Mouse (Mus musculus) adrenal gland, postnatal 25 days (tissue): Measurements from ENCODE around the gene Htra1. TPM values are rescaled to one million over a fixed set of nuclear protein-coding genes. Genes with fewer than 3 reads are reported as not detected.

Source experiments
- DNase-seq: peaks from one replicate; pipeline ENCODE4 v3.0.0; 2021; ENCODE audit warnings: mixed read lengths
- total RNA-seq: library from RNA; stranded (reverse); gene quantifications from 2 replicates; pipeline ENCODE4 v1.2.3, GENCODE M21; 2021

Gene Htra1
- total RNA-seq, 1 experiment from 2014 or later, result 38.3 TPM

GRCm38 (mm10) chr7:130935421-130935792 is 504 bp upstream of the Htra1 start:
- DNase-seq, result no peak

GRCm38 (mm10) chr7:130936472-130936951 is 601 bp downstream of the Htra1 start:
- peak; percentile 67 for DNase-seq

GRCm38 (mm10) chr7:130937266-130937841 is 1.4 kb downstream of the Htra1 start:
- DNase-seq, result no peak

GRCm38 (mm10) chr7:130938005-130938404 is 2.1 kb downstream of the Htra1 start:
- no peak for DNase-seq

- no peak for DNase-seq
Measured at GRCm38 (mm10) chr7:130938896-130939295, 3.0 kb downstream of the Htra1 start.

GRCm38 (mm10) chr7:130940733-130941132 is 4.8 kb downstream of the Htra1 start:
- no peak for DNase-seq

- DNase-seq, result no peak
Measured at GRCm38 (mm10) chr7:130943280-130943895, 7.5 kb downstream of the Htra1 start.

- no peak for DNase-seq
Measured at GRCm38 (mm10) chr7:130944766-130945475, 9.0 kb downstream of the Htra1 start.

GRCm38 (mm10) chr7:130945730-130946129 is 9.8 kb downstream of the Htra1 start:
- DNase-seq, result no peak

- no peak for DNase-seq
Measured at GRCm38 (mm10) chr7:130946303-130946702, 10.4 kb downstream of the Htra1 start.

- no peak for DNase-seq
Measured at GRCm38 (mm10) chr7:130948563-130949208, 12.8 kb downstream of the Htra1 start.

GRCm38 (mm10) chr7:130949331-130949751 is 13.4 kb downstream of the Htra1 start:
- peak; percentile 51 for DNase-seq

GRCm38 (mm10) chr7:130950482-130950881 is 14.6 kb downstream of the Htra1 start:
- DNase-seq, result no peak

- no peak for DNase-seq
Measured at GRCm38 (mm10) chr7:130951004-130951403, 15.1 kb downstream of the Htra1 start.

- DNase-seq, result no peak
Measured at GRCm38 (mm10) chr7:130953376-130953775, 17.5 kb downstream of the Htra1 start.

- DNase-seq, result no peak
Measured at GRCm38 (mm10) chr7:130954177-130954601, 18.3 kb downstream of the Htra1 start.

GRCm38 (mm10) chr7:130958551-130958950 is 22.6 kb downstream of the Htra1 start:
- no peak for DNase-seq

GRCm38 (mm10) chr7:130959868-130960267 is 24.0 kb downstream of the Htra1 start:
- DNase-seq, result no peak

- DNase-seq, result no peak
Measured at GRCm38 (mm10) chr7:130961429-130961828, 25.5 kb downstream of the Htra1 start.

- DNase-seq, result peak; percentile 75
Measured at GRCm38 (mm10) chr7:130964686-130965085, 28.8 kb downstream of the Htra1 start.

- no peak for DNase-seq
Measured at GRCm38 (mm10) chr7:130965396-130965795, 29.5 kb downstream of the Htra1 start.

GRCm38 (mm10) chr7:130965909-130966365 is 30.0 kb downstream of the Htra1 start:
- no peak for DNase-seq

- DNase-seq, result no peak
Measured at GRCm38 (mm10) chr7:130966451-130966850, 30.5 kb downstream of the Htra1 start.
